ENCODE assay signal across 22 mouse cellular contexts in genomic region chr5:74659281-74659680, GRCm38 (mm10). TPM values are rescaled to one million over a fixed set of nuclear protein-coding genes. Genes with fewer than 3 reads are reported as not detected.
A peak's percentile ranks its signal among the peaks of the same experiment; 100 is the strongest.
DNase-seq lines count a peak whose midpoint lies in the region; ATAC-seq and TF ChIP-seq lines count a peak whose summit lies in the region.
"Had no signal": no experiment of that assay in that cellular context is flagged by ENCODE, and none has a peak within 500 bp of the region (broad histone marks: within the 10 kb centered on the region; RNA-seq: fewer than 3 reads in every experiment).

No protein-coding gene starts in this region.

- WGBS in cerebellum, adult 2 months = 32% methylated on average over 5 of the region's 5 CpGs
- 81% methylated on average over 5 of the region's 5 CpGs for WGBS in liver, embryonic 11.5 days

- no peak for TF ChIP-seq POLR2A in cerebellum, adult 2 months (IDR thresholded peaks at IDR 0.05; ENCODE audit: borderline replicate concordance, insufficient read depth, low read length)

- no peak for DNase-seq in cerebellum, adult 11 months
- peak; percentile 19 to 66 for DNase-seq in cerebellum, adult 2 months
- DNase-seq in cerebellum, postnatal 10 days = peak; percentile 33 to 56
- no peak for DNase-seq in adrenal gland, postnatal 14 days
- no peak for DNase-seq in heart, postnatal 4 days
- no peak for DNase-seq in liver, embryonic 11.5 days (ENCODE audit: low spot score)
- DNase-seq: adrenal gland, adult 8-10 months; B cell, adult 2 months; gastrocnemius, postnatal 10 days; heart, adult 18-20 months; heart, postnatal 10 days; kidney, adult 8-10 months had no signal

- H3K36me3 ChIP-seq in liver, embryonic 11.5 days (ENCODE audit: control insufficient read depth, insufficient read depth, low read length) = no peaks in the 10 kb centered on the region
- H3K36me3 ChIP-seq: embryonic facial prominence, embryonic 13.5 days; forebrain, embryonic 12.5 days; G1E; heart, embryonic 10.5 days; hindbrain, embryonic 10.5 days had no signal

- ATAC-seq in cerebellum, adult (ENCODE audit: insufficient number of reproducible peaks, low FRiP score, low TSS enrichment) = peak; percentile 63
- ATAC-seq in liver, embryonic 11.5 days (replicated peaks; ENCODE audit: low FRiP score) = no peak
- ATAC-seq: CD4-positive, CD25-positive, alpha-beta regulatory T cell, adult 4 months; forebrain, embryonic 16.5 days; intestine, embryonic 16.5 days had no signal

- no peak overlapping the region for H3K27ac ChIP-seq in cerebellum, adult 2 months (ENCODE audit: insufficient read depth, low read length)
- no peak overlapping the region for H3K27ac ChIP-seq in liver, embryonic 11.5 days (ENCODE audit: low read depth, low read length)
- H3K27ac ChIP-seq: embryonic facial prominence, embryonic 13.5 days; forebrain, embryonic 12.5 days; heart, embryonic 10.5 days; hindbrain, embryonic 10.5 days; hindbrain, embryonic 14.5 days had no signal

- H3K4me2 ChIP-seq in liver, embryonic 11.5 days = no peak overlapping the region
- H3K4me2 ChIP-seq: embryonic facial prominence, embryonic 13.5 days; forebrain, embryonic 12.5 days; hindbrain, embryonic 14.5 days had no signal

- H3K9ac ChIP-seq in liver, embryonic 11.5 days (ENCODE audit: low read depth, low read length) = no peak overlapping the region
- H3K9ac ChIP-seq: embryonic facial prominence, embryonic 13.5 days; forebrain, embryonic 12.5 days; hindbrain, embryonic 14.5 days had no signal

- no peaks in the 10 kb centered on the region for H3K9me3 ChIP-seq in liver, embryonic 11.5 days (ENCODE audit: control insufficient read depth, low read length)
- H3K9me3 ChIP-seq: embryonic facial prominence, embryonic 13.5 days; forebrain, embryonic 12.5 days; G1E; heart, embryonic 10.5 days; hindbrain, embryonic 10.5 days had no signal

- TF ChIP-seq CTCF in cerebellum, adult 2 months (IDR thresholded peaks at IDR 0.05; ENCODE audit: borderline replicate concordance, insufficient read depth, low read depth, low read length) = no peak

- H3K4me1 ChIP-seq in cerebellum, adult 2 months (ENCODE audit: control insufficient read depth, insufficient read depth, low read length) = peaks cover 27% of the 10 kb centered on the region
- no peaks in the 10 kb centered on the region for H3K4me1 ChIP-seq in liver, embryonic 11.5 days (replicated peaks; ENCODE audit: control insufficient read depth, insufficient read depth, low read length)
- H3K4me1 ChIP-seq: forebrain, embryonic 12.5 days; hindbrain, embryonic 10.5 days had no signal

- H3K27me3 ChIP-seq in cerebellum, adult 2 months (ENCODE audit: control insufficient read depth, insufficient read depth, low read length) = no peaks in the 10 kb centered on the region
- no peaks in the 10 kb centered on the region for H3K27me3 ChIP-seq in liver, embryonic 11.5 days (replicated peaks; ENCODE audit: control insufficient read depth, insufficient read depth, low read length)
- H3K27me3 ChIP-seq: embryonic facial prominence, embryonic 13.5 days; forebrain, embryonic 12.5 days had no signal

- H3K4me3 ChIP-seq in cerebellum, adult 2 months (replicated peaks; ENCODE audit: insufficient read depth, low read depth, low read length) = no peak overlapping the region
- no peak overlapping the region for H3K4me3 ChIP-seq in liver, embryonic 11.5 days (ENCODE audit: low read depth, low read length)
- H3K4me3 ChIP-seq: embryonic facial prominence, embryonic 13.5 days; forebrain, embryonic 12.5 days; heart, embryonic 10.5 days; hindbrain, embryonic 10.5 days had no signal

RNA-seq across cellular contexts. Expression of gene Lnx1, which starts 43.4 kb away (rescaled TPM):
- polyA plus RNA-seq in cerebellum, adult 2 months (2012; rRNA removed) = 31.0 and 31.8 TPM in 2 replicates
- total RNA-seq in adrenal gland, postnatal 14 days (2021) = 5.6 and 7.5 TPM in 2 replicates
- 1 to 10 TPM; 1.8 to 2.0 TPM for total RNA-seq in heart, postnatal 4 days (2021)
- 0.49 and 0.52 TPM in 2 replicates for polyA plus RNA-seq in liver, embryonic 11.5 days (2014; fragmentation: Nextera tagmentation; extraction: Ambion mirVana)
- polyA plus RNA-seq: G1E had no signal

Comparison
In these comparisons a context has a peak if more than half of its experiments do, and no peak if none do; other contexts are left out.
1. DNase-seq: peak in cerebellum, adult 2 months (2 of 2) and cerebellum, postnatal 10 days (2 of 2); none in cerebellum, adult 11 months (single experiment), adrenal gland, postnatal 14 days (single experiment), heart, postnatal 4 days (single experiment) and liver, embryonic 11.5 days (single experiment).